Mouse (Mus musculus) bone marrow, adult 2 months (tissue): ENCODE measurements around the gene Olfr152. TPM values are rescaled to one million over a fixed set of nuclear protein-coding genes. Genes with fewer than 3 reads are reported as not detected.

Source experiments
- H3K27ac ChIP-seq: fragments of 200-500 bp; 2 replicates; pipeline ENCODE4 v1.5.1; 2012; ENCODE audit warnings: low read depth, mild to moderate bottlenecking, control low read depth, inconsistent platforms, low read length; ENCODE audit not compliant: control insufficient read depth, poor library complexity, insufficient read depth
- H3K4me1 ChIP-seq: fragments of 200-500 bp; 2 replicates; pipeline ENCODE4 v1.6.1; 2011; ENCODE audit warnings: low read length; ENCODE audit not compliant: control insufficient read depth, insufficient read depth
- H3K4me3 ChIP-seq: fragments of 200-500 bp; replicated peaks from 2 replicates; pipeline ENCODE3; 2011; ENCODE audit warnings: mild to moderate bottlenecking, low read depth, low read length, control low read depth; ENCODE audit not compliant: control insufficient read depth
- CTCF ChIP-seq: fragments of 200-500 bp; IDR thresholded peaks from 2 replicates; pipeline ENCODE4 v1.5.1; 2011; ENCODE audit warnings: low read length, control low read depth; ENCODE audit not compliant: control insufficient read depth, insufficient read depth
- POLR2A ChIP-seq: fragments of 200-500 bp; IDR thresholded peaks from 2 replicates; pipeline ENCODE4 v1.6.1; 2011; ENCODE audit warnings: low read depth, mild to moderate bottlenecking, control low read depth, low read length, borderline replicate concordance; ENCODE audit not compliant: control insufficient read depth
- WGBS: fragments of 180-500 bp; shearing (Covaris S2); methylation state at CpG from one replicate; pipeline ENCODE4 v1.1.7; 2018; 5-methylcytosine and 5-hydroxymethylcytosine counted together
- polyA plus RNA-seq: library from polyadenylated mRNA; stranded (reverse); fragments of >200 nt; gene quantifications from 2 replicates; pipeline ENCODE4 v1.2.4, GENCODE M21; 2011; ENCODE audit warnings: low replicate concordance; ENCODE audit not compliant: missing spikeins, insufficient read depth, insufficient read length

Olfr152 gene
- not detected in 2 replicates for polyA plus RNA-seq

DNA sequence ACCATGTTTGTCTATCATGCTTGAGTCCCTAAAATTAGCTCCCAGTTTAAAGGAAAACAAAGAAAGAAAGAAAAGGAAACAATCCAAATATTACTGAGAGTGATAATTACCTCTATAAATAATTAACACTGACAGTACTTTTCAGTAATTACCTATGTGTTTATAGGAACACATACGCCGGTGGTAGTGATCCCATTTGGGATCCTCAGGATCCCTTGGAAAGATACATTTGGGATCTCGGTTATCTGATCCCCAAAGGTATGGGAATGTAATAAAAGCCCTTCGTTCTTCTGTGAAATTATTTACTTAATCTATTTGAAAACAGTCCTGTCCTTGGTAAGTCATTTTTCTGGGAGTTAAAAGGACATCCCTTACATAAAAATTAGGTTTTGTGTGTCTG, at the start of gene Olfr152:
Gene Olfr152, plus strand, starts transcription at position 301 of the 400 bp plus-strand sequence.
- TF ChIP-seq POLR2A (no peak), CTCF (no peak)
- no peak within 1 kb of the TSS for H3K27ac ChIP-seq

GRCm38 (mm10) chr2:87739878-87740277, 39.4 kb upstream of the Olfr152 start, which contains the start of gene Olfr1138:
Olfr1138 (minus strand) TSS chr2:87739978.
- Histone ChIP-seq H3K4me3 (no peak within 1 kb of the TSS), H3K27ac (no peak within 1 kb of the TSS), H3K4me1 (no peaks in the 10 kb centered on the region)
- no peak for TF ChIP-seq POLR2A
- 65% methylated on average over 1 of the region's 1 CpGs for WGBS

More for the DNA sequence above, at the start of gene Olfr152:
- Histone ChIP-seq H3K4me1 (no peaks in the 10 kb centered on the region), H3K4me3 (no peak within 1 kb of the TSS)
- 71% methylated on average over 4 of the region's 4 CpGs for WGBS

GRCm38 (mm10) chr2:87743452-87743851, 35.8 kb upstream of the Olfr152 start, which contains the start of gene Olfr1140:
Olfr1140 (plus strand) TSS chr2:87743752.
- Histone ChIP-seq H3K4me1 (no peaks in the 10 kb centered on the region), H3K27ac (no peak within 1 kb of the TSS), H3K4me3 (no peak within 1 kb of the TSS)
- 68% methylated on average over 3 of the region's 3 CpGs for WGBS
- TF ChIP-seq POLR2A: no peak
- no peak for TF ChIP-seq CTCF

GRCm38 (mm10) chr2:87753891-87754290, 25.4 kb upstream of the Olfr152 start, which contains the start of gene Olfr1141:
Olfr1141 (minus strand) TSS chr2:87753991.
- no peaks in the 10 kb centered on the region for H3K4me1 ChIP-seq
- TF ChIP-seq CTCF: no peak
- no peak for TF ChIP-seq POLR2A
- WGBS: 70% methylated on average over 1 of the region's 1 CpGs
- no peak within 1 kb of the TSS for H3K4me3 ChIP-seq
- no peak within 1 kb of the TSS for H3K27ac ChIP-seq

- 27% methylated on average over 1 of the region's 1 CpGs for WGBS
- TF ChIP-seq POLR2A (no peak), CTCF (no peak)
- Histone ChIP-seq H3K4me1 (no peaks in the 10 kb centered on the region), H3K4me3 (no peak overlapping the region), H3K27ac (no peak overlapping the region)
Measured at GRCm38 (mm10) chr2:87776143-87776542, 3.1 kb upstream of the Olfr152 start.

DNA sequence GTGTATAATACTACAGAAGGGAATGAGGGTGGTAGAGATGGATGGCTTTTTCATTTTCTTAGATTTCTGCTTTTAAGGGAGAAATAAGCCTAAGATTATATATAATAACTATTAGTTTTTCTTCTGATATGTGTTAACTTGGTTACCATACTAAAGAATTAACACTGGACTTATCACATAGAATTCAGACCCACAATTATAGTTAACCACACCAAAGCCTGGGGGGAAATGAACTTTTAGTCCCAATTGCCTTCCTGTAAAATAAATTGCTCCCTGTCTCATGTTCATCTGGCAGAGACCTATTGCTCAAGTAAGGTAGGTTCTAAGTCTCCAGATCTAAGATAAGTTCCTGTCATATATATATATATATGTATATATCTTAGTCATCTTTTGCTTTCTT, 21.0 kb downstream of the Olfr152 start, which contains the start of gene Olfr1143:
Gene Olfr1143, plus strand, starts transcription at position 301 of the 400 bp plus-strand sequence.
- Histone ChIP-seq H3K4me3 (no peak within 1 kb of the TSS), H3K27ac (no peak within 1 kb of the TSS), H3K4me1 (no peaks in the 10 kb centered on the region)
- no peak for TF ChIP-seq CTCF
- TF ChIP-seq POLR2A: no peak

GRCm38 (mm10) chr2:87809522-87809921, 30.2 kb downstream of the Olfr152 start, which contains the start of gene Olfr1145:
Olfr1145 (plus strand) TSS chr2:87809822.
- H3K4me3 ChIP-seq: no peak within 1 kb of the TSS
- 57% methylated on average over 1 of the region's 1 CpGs for WGBS
- no peaks in the 10 kb centered on the region for H3K4me1 ChIP-seq
- H3K27ac ChIP-seq: no peak within 1 kb of the TSS
- TF ChIP-seq POLR2A (no peak), CTCF (no peak)

DNA sequence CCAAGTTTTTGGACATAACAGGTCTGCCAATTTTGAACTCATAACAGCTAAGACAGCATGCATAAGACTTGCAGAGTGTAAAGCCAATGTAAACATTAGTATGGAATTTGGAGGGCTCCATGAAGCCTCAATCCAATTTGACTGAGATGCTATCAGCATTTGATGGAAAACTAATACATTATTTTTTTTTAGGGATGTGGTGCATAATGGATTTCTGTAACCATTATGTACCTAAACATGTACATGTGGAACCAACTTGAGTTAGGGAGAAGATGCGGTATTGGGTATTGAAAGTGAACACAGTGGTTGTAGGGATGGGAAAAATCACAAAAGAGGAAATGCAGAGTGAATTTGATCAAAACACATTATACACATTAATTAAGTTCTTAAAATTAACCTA, 51.0 kb downstream of the Olfr152 start, which contains the start of gene Olfr1148:
Gene Olfr1148, plus strand, starts transcription at position 301 of the 400 bp plus-strand sequence.
- Histone ChIP-seq H3K4me1 (no peaks in the 10 kb centered on the region), H3K4me3 (no peak within 1 kb of the TSS), H3K27ac (no peak within 1 kb of the TSS)
- 70% methylated on average over 1 of the region's 1 CpGs for WGBS
- TF ChIP-seq POLR2A: no peak
- TF ChIP-seq CTCF: no peak

Other genes with a start within 250 kb of the Olfr152 start
- gene Olfr153, start 247.7 kb upstream of the Olfr152 start, polyA plus RNA-seq: not detected in 2 replicates
- gene Olfr1128, start 233.9 kb upstream of the Olfr152 start, polyA plus RNA-seq: not detected in 2 replicates
- not detected in 2 replicates for gene Olfr1129, start 205.6 kb upstream of the Olfr152 start, polyA plus RNA-seq
- not detected in 2 replicates for gene Olfr1130, start 173.3 kb upstream of the Olfr152 start, polyA plus RNA-seq
- not detected in 2 replicates for gene Olfr1131, start 152.4 kb upstream of the Olfr152 start, polyA plus RNA-seq
- not detected in 2 replicates for gene Olfr1132, start 141.9 kb upstream of the Olfr152 start, polyA plus RNA-seq
- not detected in 2 replicates for gene Olfr1133, start 132.1 kb upstream of the Olfr152 start, polyA plus RNA-seq
- not detected in 2 replicates for gene Olfr1134, start 121.0 kb upstream of the Olfr152 start, polyA plus RNA-seq
- not detected in 2 replicates for gene Olfr1135, start 105.8 kb upstream of the Olfr152 start, polyA plus RNA-seq
- not detected in 2 replicates for gene Olfr1136, start 85.5 kb upstream of the Olfr152 start, polyA plus RNA-seq
- gene Olfr1137, start 66.3 kb upstream of the Olfr152 start, polyA plus RNA-seq: not detected in 2 replicates
- gene Olfr1138, start 39.5 kb upstream of the Olfr152 start, polyA plus RNA-seq: not detected in 2 replicates
- not detected in 2 replicates for gene Olfr1140, start 35.7 kb upstream of the Olfr152 start, polyA plus RNA-seq
- gene Olfr1141, start 25.5 kb upstream of the Olfr152 start, polyA plus RNA-seq: not detected in 2 replicates
- not detected in 2 replicates for gene Olfr1143, start 21.1 kb downstream of the Olfr152 start, polyA plus RNA-seq
- not detected in 2 replicates for gene Olfr1145, start 30.3 kb downstream of the Olfr152 start, polyA plus RNA-seq
- gene Olfr1148, start 51.0 kb downstream of the Olfr152 start, polyA plus RNA-seq: not detected in 2 replicates
- not detected in 2 replicates for gene Olfr1150-ps1, start 64.5 kb downstream of the Olfr152 start, polyA plus RNA-seq
- gene Olfr1151, start 76.4 kb downstream of the Olfr152 start, polyA plus RNA-seq: not detected in 2 replicates
- 0.54 and 1.6 TPM in 2 replicates for gene Olfr1152, start 87.0 kb downstream of the Olfr152 start, polyA plus RNA-seq
- gene Olfr1153, start 115.5 kb downstream of the Olfr152 start, polyA plus RNA-seq: not detected in 2 replicates
- not detected in 2 replicates for gene Olfr1154, start 125.7 kb downstream of the Olfr152 start, polyA plus RNA-seq
- not detected in 2 replicates for gene Olfr1155, start 165.7 kb downstream of the Olfr152 start, polyA plus RNA-seq
- gene Olfr1156, start 173.6 kb downstream of the Olfr152 start, polyA plus RNA-seq: not detected in 2 replicates
- gene Olfr1157, start 188.8 kb downstream of the Olfr152 start, polyA plus RNA-seq: not detected in 2 replicates
- not detected in 2 replicates for gene Olfr74, start 195.2 kb downstream of the Olfr152 start, polyA plus RNA-seq
- gene Olfr1158, start 210.6 kb downstream of the Olfr152 start, polyA plus RNA-seq: not detected in 2 replicates
- not detected in 2 replicates for gene Olfr1160, start 228.8 kb downstream of the Olfr152 start, polyA plus RNA-seq
- not detected in 2 replicates for gene Olfr1161, start 243.3 kb downstream of the Olfr152 start, polyA plus RNA-seq